Comparison of ENCODE assay signal across 20 mouse cellular contexts in genomic region chr17:71105297-71105696, GRCm38 (mm10).
DNase-seq lines count a peak whose midpoint lies in the region; TF ChIP-seq lines count a peak whose summit lies in the region.
"Had no signal": no experiment of that assay in that cellular context is flagged by ENCODE, and none has a peak within 500 bp of the region (broad histone marks: within the 10 kb centered on the region; RNA-seq: fewer than 3 reads in every experiment).

No protein-coding gene starts in this region.

- H3K4me1 ChIP-seq in heart, adult 2 months (ENCODE audit: control insufficient read depth, insufficient read depth, low read length) = peaks cover 10% of the 10 kb centered on the region
- H3K4me1 ChIP-seq in brown adipose tissue, adult 24 weeks (ENCODE audit: control insufficient read depth, insufficient read depth, insufficient read length, low read length) = peaks cover 4% of the 10 kb centered on the region; the same call in 1 of the 2 replicates
- H3K4me1 ChIP-seq: forebrain, embryonic 13.5 days; forebrain, embryonic 15.5 days had no signal

- H3K27me3 ChIP-seq in heart, adult 2 months (ENCODE audit: control insufficient read depth, insufficient read depth, low read length) = no peaks in the 10 kb centered on the region
- H3K27me3 ChIP-seq: embryonic facial prominence, embryonic 12.5 days; forebrain, embryonic 13.5 days; forebrain, embryonic 15.5 days had no signal

- intact Hi-C loops in gastrocnemius, adult 2 months (cut with DNase I) = no loop called here
- intact Hi-C loops in heart, adult 2 months (cut with DNase I) = no loop called here

- TF ChIP-seq CTCF in gastrocnemius, adult 2 months (IDR thresholded peaks at IDR 0.05) = no peak
- no peak for TF ChIP-seq CTCF in heart, adult 2 months (IDR thresholded peaks at IDR 0.05)

- TF ChIP-seq EP300 in heart, adult 2 months (IDR thresholded peaks at IDR 0.05; ENCODE audit: insufficient read depth, low read depth, low read length) = no peak

- H3K36me3 ChIP-seq in heart, adult 2 months (ENCODE audit: control insufficient read depth, insufficient read depth, low read length) = peaks cover 32% of the 10 kb centered on the region
- H3K36me3 ChIP-seq: embryonic facial prominence, embryonic 10.5 days; embryonic facial prominence, embryonic 12.5 days; forebrain, embryonic 15.5 days had no signal

- no peak for DNase-seq in gastrocnemius, adult 2 months
- no peak for DNase-seq in gastrocnemius, postnatal 25 days
- DNase-seq in heart, adult 2 months = no peak
- no peak for DNase-seq in heart, postnatal 4 days
- no peak for DNase-seq in liver
- DNase-seq: adrenal gland, adult 8-10 months; adrenal gland, postnatal 14 days; adrenal gland, postnatal 36 days; cerebellum, adult 11 months; cerebellum, adult 18-20 months; cerebellum, adult 8-10 months; cerebellum, adult 9-11 months; cerebellum, postnatal 14 days; cerebellum, postnatal 36 days; forebrain, postnatal 0 days had no signal

- H3K9ac ChIP-seq in heart, adult 2 months (ENCODE audit: low read depth, low read length) = no peak overlapping the region
- H3K9ac ChIP-seq: embryonic facial prominence, embryonic 12.5 days; forebrain, embryonic 13.5 days; forebrain, embryonic 15.5 days; forebrain, postnatal 0 days had no signal

- H3K4me3 ChIP-seq in gastrocnemius, adult 2 months = no peak overlapping the region
- H3K4me3 ChIP-seq in heart, adult 2 months = no peak overlapping the region
- no peak overlapping the region for H3K4me3 ChIP-seq in brown adipose tissue, adult 24 weeks (ENCODE audit: insufficient read depth, low read depth, low read length)
- H3K4me3 ChIP-seq: embryonic facial prominence, embryonic 10.5 days; embryonic facial prominence, embryonic 12.5 days; forebrain, embryonic 13.5 days; forebrain, embryonic 15.5 days had no signal

- WGBS in heart, adult 2 months = 51% methylated on average over 7 of the region's 7 CpGs

- no peaks in the 10 kb centered on the region for H3K79me2 ChIP-seq in heart, adult 2 months (replicated peaks; ENCODE audit: control insufficient read depth, insufficient read depth, low read length)

- peak overlapping the region; percentile 73 for H3K27ac ChIP-seq in gastrocnemius, adult 2 months
- peak overlapping the region; percentile 2; the same call in 1 of the 2 replicates for H3K27ac ChIP-seq in heart, adult 2 months
- peak overlapping the region; percentile 43 for H3K27ac ChIP-seq in brown adipose tissue, adult 24 weeks (replicated peaks; ENCODE audit: low read depth, low read length)
- H3K27ac ChIP-seq: embryonic facial prominence, embryonic 10.5 days; embryonic facial prominence, embryonic 12.5 days; forebrain, embryonic 13.5 days; forebrain, embryonic 15.5 days had no signal

- no peak for TF ChIP-seq POLR2A in heart, adult 2 months (IDR thresholded peaks at IDR 0.05; ENCODE audit: insufficient read depth, low read depth, low read length)

Comparison
In these comparisons a context has a peak if more than half of its experiments do, and no peak if none do; other contexts are left out.
1. H3K27ac ChIP-seq: peak in every context shown above with its lines; median percentile 73 in gastrocnemius, adult 2 months; 43 in brown adipose tissue, adult 24 weeks; 2 in heart, adult 2 months.